Mouse (Mus musculus) kidney, postnatal 25 days (tissue): Measurements from ENCODE around the gene Hnrnph3.

Experiments used
- DNase-seq, 2 experiments: peaks; one replicate each; pipeline ENCODE4 v3.0.0; 2021; ENCODE audit warnings: mixed read lengths in 2 of 2

Hnrnph3 gene

DNA sequence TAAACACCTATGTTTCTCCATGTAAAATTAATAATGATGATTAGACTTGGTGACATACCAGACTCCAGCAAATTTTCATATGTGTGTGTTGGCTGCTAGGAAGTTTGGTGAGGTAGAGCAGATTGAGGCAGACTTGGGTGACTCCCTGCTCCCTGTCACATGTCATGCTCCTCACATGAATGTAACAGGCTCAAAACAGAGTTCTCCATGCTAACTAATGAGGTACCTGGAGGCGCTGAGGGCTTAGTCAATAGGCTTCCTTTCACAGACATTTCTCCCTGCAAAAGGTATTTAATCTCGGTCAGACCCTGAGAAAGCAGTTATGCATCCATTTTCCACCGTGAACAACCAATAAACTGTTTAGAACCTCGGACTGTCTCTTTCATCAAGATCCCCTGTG, 4.4 kb upstream of the Hnrnph3 start:
- no peak for DNase-seq

DNA sequence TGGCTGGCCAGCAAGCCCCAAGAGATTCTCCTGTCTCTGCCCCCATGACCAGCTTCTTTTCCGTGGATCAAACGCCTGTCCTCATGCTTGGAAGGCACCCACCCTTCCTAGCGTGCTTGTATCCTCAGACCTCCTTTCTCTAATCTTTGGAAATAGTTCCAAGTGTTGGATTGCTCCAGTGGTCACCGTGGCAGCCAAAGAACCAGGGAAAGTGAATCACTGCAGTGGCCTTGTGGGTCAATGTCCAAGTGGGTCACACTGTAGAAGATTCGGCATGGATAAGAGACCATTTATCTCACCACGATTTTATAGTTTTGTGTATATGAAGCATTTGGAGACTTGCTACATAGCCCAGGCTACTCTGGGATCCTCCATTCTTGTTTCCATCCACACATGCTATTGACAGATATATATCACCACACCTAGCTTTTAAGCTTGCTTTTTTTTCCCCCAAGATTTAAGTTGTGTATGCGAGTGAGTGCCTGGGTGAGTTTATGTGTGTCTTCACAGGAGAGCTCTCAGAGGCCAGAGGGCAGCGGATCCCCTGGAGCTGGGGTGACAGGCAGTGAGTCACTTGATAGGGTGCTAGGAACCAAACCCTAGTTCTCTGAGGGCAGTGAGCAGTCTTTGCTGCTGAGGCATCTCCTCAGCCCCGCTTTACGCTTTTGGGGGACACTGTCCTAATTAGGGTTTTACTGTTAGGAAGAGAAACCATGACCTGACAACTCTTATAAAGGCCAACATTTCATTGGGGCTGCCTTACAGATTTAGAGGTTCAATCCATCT, 3.6 kb upstream of the Hnrnph3 start:
- DNase-seq = no peak

DNA sequence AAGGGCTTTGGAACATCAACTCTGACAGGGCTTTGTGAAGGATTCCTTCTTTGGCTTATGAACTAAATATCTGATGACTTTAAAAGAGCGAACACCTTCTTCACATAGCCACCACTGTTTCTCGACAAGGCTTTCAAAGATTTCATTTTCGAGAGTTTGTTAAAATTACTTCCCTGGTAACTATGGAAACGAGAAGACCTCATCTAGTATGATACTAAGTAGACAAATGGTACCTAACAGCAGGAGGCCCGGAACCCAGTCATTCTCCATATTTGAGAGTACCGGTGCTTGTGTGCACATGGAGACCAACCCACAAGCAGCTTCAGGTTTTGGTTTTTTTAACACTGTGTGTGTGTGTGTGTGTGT, 2.8 kb upstream of the Hnrnph3 start:
- DNase-seq = no peak

DNA sequence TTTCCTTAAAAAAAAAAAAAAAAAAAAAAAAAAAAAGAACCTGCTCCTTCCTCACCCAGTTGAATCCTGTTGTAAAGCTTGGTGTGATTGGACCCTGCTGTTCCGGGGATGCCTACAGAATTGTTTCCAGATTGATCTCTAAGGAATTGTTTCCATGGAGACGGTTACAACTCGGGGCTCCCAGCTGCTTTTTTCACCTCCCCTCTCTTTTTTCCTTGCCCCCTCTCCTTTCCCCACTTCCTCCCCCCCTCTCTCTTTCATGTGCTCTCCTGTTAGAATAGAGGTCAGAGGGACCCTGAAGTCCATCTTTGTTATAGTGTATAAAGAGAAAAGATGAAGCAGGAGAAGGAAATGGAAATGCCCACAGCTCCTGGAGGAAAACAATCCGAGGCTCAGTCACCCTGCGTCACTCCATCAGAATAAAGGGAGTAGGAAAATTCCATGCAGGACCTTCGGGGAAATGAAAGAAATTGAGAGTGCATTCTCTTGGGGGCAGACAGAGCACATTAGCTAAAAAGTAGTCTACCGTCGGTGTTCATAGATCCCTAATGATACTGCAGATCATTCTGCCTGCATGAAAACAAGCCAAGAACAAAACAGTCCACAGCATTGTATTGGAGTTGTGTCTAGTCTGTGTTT, 2.3 kb upstream of the Hnrnph3 start:
- no peak for DNase-seq

DNA sequence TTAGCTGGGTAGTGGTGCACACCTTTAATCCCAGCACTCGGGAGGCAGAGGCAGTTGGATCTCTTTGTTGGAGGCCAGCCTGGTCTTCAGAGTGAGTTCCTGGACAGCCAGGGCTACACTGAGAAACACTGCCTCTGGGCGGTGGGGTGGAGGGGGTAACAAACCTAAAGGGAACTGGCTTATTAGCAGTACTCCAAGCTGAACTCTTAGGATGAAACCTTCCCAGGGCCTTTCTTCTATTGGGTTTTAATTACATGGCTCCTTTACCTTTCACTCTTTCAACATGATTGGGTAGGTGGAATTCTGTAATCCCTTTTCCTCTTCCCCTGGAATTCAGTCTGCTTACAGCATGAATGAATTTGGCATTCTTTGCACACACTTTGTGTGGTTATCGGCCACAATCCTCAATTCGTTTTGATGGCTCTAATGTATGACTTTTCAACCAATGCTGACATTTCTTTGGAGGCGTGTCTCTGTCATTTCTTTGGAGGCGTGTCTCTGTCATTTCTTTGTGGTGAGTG, 1.5 kb upstream of the Hnrnph3 start:
- no peak for DNase-seq

DNA sequence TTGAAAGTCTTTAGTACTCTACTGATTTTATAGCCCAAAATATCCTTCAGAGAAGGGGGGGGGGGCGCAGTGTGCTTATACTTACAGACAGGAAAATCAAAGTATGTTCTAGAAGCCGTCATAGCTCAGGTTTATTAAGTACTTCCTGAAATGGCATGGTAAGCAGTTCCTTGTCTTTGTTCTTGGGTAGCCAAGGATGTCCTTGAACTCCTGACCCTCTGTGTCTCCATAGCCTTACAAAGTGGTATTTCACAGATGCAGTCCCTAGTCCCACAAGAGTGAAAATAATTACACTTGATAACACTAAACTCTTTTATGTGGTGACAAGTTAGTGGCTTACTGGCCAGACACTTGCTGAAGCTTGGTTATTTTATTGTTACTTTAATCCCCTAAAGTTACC, 999 bp upstream of the Hnrnph3 start:
- DNase-seq = no peak

DNA sequence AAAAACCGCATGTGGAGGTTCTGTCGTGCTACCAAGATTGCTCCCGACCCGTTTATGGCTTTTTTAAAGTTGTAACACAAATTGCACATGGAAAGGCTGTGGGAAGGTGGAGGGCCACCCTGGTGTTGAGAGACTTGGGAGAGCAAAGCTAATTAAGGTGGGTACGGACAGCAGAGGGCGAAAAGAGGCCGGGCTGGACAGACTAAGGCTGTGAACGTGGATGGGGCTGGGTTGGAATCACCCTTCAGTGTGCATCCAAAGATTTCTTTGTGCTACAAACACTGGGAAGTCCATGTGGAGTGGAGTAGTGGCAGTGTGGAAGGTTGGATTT, 528 bp upstream of the Hnrnph3 start:
- DNase-seq = peak; percentile 81 to 87

DNA sequence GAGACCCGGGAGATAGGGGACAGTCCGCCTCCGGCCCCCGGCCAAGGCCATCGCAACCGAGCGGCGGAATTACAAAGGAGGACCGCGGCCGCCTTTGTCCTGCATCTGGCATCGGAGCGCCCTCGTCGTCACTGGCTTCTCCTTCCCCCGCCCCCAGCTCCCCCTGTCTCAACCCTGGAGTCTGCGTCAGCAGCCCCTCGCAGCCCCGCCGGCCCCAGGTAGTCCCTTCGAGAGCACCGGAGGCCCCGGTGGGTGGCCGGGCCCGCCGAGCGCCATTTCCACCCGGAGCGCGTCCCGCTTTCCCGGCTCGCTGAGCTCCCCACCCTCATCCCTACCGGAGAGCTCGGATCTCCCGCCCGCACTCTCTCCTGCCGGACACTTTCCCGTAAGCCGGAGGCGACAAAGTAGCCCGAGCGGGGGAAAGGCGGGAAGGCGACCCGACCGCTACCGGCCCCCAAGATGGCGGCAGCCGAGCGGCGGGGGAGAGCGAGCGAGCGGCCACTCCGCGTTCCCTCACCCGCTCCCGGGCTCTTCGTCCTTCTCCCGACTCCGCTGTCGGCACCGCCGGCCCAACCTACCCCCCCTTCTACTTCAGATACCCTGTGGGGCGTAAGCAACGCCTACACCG, 782 bp downstream of the Hnrnph3 start:
- DNase-seq = peak; percentile 70 to 83

DNA sequence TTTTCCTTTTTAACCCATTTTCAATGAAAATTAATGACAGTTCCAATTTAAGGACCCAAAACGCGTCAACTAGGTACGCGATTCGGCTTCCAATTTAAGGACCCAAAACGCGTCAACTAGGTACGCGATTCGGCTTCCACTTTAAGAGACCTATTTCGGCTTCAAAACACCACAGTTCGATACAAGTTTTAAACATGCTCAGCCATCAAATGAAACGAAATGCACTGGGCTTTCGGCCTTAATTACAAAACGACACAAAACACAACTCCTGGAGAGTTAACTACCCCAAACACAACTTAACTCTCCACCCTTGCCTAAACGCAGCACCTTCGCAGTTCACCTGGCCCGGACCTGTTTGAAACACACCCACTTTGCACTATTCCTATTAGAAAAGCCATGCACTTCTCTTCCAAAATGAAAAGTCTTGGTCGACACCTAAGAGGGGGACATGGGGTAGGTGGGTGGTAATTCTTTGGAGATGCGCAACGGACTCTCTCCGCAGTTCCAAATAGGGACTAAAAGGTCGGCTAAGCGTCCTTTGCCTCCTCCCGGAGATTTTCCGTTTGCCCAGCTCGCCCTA, 1.4 kb downstream of the Hnrnph3 start:
- no peak for DNase-seq

DNA sequence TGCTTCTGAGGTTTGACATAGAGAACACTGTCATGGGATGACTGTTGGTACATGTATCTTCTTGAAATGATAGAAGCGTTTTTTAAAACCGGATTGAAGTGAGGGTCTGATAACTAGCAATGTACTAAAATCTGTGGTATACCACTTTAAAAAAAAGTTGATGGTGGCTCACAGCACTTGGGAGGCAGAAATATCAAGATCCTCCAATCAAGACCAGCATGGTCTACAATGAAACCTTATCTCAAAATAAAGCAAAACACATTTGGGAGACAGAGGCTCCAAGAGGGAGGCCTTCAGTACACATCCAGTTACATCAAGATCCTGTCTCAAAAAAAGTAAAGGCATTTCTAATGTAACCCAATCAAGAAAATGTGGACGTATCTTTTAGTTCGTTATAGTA, 2.3 kb downstream of the Hnrnph3 start:
- DNase-seq = no peak

DNA sequence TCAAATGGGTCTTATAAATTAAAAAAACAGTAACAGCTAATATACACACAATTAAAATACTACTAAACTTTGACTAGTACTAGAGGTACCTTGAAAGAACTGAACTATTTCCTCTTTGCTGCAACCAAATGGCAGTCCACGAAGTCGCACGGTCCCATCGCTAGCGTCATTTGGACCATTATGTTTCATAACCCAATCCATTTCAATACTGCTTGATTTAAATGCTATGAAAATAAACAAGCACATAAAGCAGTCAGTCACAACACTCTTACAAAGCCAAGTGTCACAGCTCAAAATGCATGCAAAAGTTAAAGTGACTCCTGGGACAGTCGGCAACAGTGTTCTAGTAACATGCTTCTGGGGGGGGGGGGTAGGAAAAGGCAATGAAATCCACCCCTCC, 4.7 kb downstream of the Hnrnph3 start:
- no peak for DNase-seq

DNA sequence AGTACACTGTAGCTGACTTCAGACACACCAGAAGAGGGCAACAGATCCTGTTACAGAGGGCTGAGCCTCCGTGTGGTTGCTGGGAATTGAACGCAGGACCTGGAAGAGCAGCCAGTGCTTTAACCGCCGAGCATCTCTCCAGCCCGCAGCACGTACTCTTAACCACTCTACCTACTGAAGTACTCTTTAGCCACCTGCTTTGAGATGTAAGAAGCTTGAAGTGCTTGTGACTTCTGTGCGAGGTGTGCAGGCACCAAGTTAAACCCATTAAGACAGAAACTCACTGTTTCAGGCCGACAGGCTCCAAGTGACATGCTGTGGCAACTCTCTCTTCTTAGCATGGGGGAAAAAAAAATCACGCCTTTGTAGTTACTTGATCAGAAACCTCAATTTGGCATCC, 9.8 kb downstream of the Hnrnph3 start:
- no peak for DNase-seq

DNA sequence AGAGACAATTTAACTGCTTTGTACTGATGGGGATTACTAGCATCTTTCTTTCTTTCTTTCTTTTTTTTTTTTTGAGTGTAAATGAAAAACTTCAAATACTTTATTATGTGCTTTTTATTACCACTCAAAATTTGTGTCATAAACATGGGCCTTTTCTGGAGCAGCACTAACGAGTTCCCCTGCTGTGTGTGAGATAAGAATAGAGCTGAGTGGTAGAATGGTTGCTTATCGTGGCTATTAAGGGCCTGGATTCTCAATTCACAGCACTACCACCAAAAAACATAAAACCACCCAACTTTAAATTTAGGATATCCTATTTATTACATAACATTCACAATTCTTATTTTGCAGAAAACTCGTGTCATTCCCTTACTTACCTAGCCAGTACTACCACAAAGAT, 10.5 kb downstream of the Hnrnph3 start:
- DNase-seq = no peak

DNA sequence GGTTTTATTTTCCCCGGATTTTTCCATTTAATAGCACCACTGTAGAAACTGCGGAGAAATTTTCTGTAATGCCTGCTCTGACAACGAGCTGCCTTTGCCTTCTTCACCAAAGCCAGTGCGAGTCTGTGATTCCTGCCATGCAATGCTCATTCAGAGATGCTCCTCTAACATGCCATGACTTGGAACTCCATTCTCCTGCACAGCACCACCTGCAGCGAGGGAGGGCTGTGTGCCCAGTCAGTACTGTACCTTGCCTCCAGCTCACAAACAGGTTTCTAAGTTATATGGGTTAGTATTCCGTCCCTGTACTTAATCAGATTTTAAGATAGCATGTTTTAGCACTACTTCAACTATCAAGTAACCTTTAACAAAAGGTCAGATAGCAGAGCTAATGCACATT, 12.5 kb downstream of the Hnrnph3 start:
- DNase-seq = no peak

DNA sequence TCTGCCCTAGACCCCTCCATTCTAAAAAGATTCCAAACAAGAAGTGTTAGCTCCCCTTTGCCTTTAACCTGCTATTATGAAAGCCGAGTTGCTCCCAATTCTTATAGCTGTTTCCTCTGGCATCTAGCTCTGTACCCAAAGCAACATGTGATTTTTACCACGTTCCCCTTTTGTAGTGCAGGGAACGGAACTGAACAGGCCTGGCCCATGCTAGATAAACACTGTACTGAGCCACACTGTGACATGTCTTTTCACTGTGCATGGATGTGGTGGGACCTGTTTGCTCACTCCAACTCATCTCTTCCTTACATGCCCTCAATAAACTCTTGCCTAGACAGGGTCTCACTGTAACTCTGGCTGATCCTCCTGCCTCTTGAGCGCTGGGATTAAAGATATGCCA, 13.7 kb downstream of the Hnrnph3 start:
- no peak for DNase-seq

DNA sequence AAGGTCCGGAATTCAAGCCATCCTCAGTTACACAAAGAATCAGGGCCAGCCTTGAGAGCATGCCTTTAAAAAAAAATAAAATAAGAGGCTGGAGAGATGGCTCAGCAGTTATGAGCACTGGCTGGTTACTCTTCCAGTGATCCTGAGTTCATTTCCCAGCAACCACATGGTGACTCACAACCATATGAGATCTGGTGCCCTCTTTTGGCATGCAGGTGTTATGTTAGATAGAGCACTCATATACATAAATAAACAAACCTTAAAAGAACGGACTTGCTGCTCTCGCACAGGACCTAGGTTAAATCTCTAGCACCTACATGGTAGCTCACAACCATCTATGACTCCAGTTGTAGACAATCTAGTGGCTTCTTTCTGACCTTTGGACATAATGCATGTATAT, 15.8 kb downstream of the Hnrnph3 start:
- no peak for DNase-seq

DNA sequence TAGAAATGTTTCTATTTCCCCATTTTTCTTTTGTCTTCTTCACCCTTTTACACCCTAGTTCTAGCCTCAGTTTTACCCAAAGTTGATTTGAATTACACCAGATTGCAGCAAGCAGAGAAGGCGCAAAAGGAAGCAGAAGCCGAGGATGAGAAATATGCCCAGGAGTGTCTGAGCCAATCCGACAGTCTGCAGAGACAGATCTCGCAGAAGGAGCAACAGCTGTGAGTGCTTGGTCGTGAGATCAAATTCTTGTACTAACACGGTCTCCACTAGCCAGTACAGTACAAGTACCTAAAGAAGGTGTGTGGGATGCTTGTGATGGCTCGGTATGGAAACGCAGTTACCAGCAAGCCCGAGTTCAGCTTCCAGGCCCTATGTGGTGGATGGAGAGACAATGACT, 19.5 kb downstream of the Hnrnph3 start:
- no peak for DNase-seq

DNA sequence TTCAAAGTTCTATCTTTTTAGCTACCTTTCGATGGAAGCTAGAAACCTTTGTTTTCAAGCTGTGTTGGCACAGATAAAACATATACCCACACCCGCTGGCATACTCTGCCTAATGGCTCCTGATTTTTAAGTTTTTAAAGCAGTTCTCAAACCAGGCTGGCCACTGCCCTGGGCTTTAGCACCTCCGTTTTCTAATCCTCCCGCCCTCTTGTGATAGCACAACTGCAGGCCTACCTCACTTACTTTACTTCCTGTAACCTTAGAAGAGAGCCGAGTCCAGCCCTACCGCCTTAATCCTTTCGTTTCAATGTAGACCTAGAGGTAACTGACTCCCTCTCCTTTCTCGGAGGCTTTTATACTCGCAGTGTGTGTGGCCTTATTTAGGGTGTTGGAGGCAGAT, 20.8 kb downstream of the Hnrnph3 start:
- no peak for DNase-seq

DNA sequence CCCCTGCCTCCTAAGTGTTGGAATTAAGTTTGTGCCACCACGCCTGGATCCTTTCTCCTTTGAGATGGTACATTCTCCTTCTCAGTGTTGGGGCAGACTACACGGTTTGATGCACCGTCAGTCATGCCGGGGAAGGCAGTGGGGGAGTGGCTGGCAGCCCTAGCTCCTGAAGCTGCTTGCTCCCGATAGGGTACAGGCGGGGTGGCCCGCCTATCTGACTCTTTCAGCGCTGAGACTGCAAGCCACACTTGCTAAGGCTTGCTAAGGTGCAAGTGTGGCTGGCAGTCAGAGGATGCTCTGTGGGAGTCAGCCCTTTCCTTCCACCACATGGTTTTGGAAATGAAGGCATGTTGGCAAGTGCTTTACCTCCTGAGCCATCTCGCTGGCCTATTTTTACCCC, 23.4 kb downstream of the Hnrnph3 start:
- DNase-seq = no peak

DNA sequence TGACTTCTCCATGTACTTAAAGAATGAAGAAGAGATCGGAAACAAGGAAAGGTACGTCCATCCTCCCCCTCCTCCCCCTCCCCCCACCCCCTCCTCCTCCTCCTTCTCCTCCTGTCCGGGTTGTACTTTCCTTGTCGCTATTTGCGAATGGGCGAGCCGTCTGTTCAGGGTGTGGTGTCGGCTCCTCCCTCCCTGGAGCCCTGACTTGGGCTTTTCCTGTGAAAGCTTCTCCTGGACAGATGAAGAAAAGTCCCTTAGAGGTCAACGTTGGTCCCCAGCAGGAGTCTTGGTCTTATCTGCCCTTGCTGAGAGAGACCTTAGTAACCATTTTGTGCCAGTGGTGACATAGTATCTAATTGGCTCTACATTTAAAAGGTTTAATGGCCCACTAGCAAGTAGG, 30.0 kb downstream of the Hnrnph3 start:
- no peak for DNase-seq

DNA sequence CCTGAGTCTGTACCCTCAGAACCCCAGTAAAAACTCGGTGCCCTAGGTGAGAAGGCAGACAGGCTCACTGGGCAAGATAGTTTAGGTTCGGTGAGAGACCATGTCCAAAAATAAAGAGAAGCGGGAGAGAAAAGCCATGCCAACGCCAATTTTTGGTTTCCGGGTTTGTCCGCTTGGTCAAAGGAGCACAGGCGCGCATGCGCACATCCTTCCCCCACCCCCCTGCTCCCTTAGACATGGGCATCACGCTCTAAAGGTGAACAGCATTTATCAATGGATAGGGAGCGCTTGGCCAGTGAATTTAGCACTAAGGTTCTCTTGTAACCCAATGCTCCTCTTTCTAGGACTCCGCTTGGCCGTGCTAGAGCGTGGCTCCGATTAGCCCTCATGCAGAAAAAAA, 33.4 kb downstream of the Hnrnph3 start:
- no peak for DNase-seq

DNA sequence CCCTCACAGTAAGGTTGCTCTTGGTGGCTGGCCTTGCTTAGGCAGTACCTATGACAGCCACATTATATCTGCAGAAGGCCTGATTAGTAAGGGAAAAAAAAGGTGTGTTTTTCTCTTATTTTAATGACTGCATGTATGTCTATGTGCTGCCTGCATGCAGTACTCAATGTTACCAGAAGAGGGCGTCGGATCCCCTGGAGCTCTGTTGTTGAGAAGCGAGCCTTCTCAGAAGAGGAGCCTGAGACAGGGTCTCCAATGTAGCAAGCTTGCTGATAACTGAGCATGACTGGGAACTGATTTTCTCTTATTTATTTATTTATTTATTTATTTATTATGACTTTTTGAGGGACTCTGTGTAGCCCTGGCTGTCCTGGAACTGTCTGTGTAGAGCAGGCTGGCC, 36.7 kb downstream of the Hnrnph3 start:
- DNase-seq = peak in 1 of 2 experiments; percentile 41

DNA sequence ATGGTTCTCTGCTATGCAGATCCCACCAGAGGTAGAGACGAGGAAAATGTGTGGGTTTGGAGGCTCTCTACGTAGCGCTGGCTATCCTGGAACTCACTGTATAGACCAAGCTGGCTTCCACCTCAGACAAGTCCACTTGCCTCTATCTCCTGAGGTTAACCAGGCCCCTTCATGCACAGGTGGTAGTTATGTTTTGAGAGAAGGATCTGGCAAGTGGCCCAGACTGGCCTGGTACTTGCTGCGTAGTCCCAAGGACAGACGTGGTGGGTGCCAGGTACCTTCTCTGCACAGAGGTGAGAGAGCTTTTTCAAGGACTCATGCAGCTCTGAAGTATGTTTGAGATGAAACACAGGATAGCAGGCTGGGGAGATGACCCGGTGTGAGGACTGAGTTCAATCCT, 39.5 kb downstream of the Hnrnph3 start:
- peak; percentile 34 to 46 for DNase-seq

DNA sequence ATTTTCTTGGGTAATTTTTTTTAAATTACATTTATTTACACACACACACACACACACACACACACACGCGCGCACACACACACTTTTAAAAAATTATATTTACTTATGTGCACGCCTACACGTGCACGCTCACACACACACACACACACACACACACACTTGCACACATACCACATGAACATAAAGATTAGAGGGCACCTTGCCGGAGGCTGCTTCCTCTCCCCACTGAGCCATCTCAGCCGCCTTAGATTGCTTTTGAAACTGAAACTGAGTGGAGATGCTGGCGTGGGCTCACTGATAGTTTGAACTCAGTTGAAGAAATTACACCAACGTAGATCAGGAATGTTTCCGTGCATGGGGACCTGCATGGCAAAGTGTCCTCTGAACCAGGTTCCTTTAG, 39.9 kb downstream of the Hnrnph3 start:
- no peak for DNase-seq
